In genomic region chr5:92138093-92138621, GRCm38 (mm10) we compare ENCODE assay signal across 8 mouse cellular contexts. TPM values are rescaled to one million over a fixed set of nuclear protein-coding genes. Genes with fewer than 3 reads are reported as not detected.
DNase-seq lines count a peak whose midpoint lies in the region; ATAC-seq and TF ChIP-seq lines count a peak whose summit lies in the region.

No protein-coding gene starts in this region.

- peak; percentile 74 for ATAC-seq in forebrain, postnatal 0 days
- ATAC-seq in hindbrain, embryonic 12.5 days (ENCODE audit: low FRiP score), result peak; percentile 90
- peak; percentile 69 for ATAC-seq in limb, embryonic 14.5 days (ENCODE audit: low FRiP score, low read depth)
- peak; percentile 86 for ATAC-seq in midbrain, embryonic 12.5 days (ENCODE audit: low FRiP score, low read depth)
- peak; percentile 77 for ATAC-seq in stomach, postnatal 0 days (ENCODE audit: low FRiP score, low TSS enrichment)

- TF ChIP-seq EP300 in stomach, postnatal 0 days (optimal IDR thresholded peaks at IDR 0.05), result no peak

- no peak for TF ChIP-seq POLR2A in bone marrow, adult 2 months (IDR thresholded peaks at IDR 0.05; ENCODE audit: borderline replicate concordance, control insufficient read depth, low read depth, low read length)
- TF ChIP-seq POLR2A in limb, embryonic 14.5 days (IDR thresholded peaks at IDR 0.05; ENCODE audit: borderline replicate concordance, extremely low read depth, insufficient read depth, insufficient read length), result no peak

- peak overlapping the region; percentile 73 for H3K4me2 ChIP-seq in forebrain, postnatal 0 days (ENCODE audit: low read depth)
- peak overlapping the region; percentile 68 for H3K4me2 ChIP-seq in hindbrain, embryonic 12.5 days (replicated peaks)
- H3K4me2 ChIP-seq in limb, embryonic 14.5 days (replicated peaks; ENCODE audit: low read depth, low read length, severe bottlenecking), result peak overlapping the region; percentile 59
- peak overlapping the region; percentile 81 for H3K4me2 ChIP-seq in midbrain, embryonic 12.5 days (replicated peaks)
- H3K4me2 ChIP-seq in stomach, postnatal 0 days (replicated peaks; ENCODE audit: low read depth), result peak overlapping the region; percentile 63

- WGBS in bone marrow, adult 2 months, result under 1% methylated on average over 43 of the region's 43 CpGs
- 3% methylated on average over 22 of the region's 43 CpGs for WGBS in forebrain, postnatal 0 days
- under 1% methylated on average over 33 of the region's 43 CpGs for WGBS in hindbrain, embryonic 12.5 days
- 1% methylated on average over 31 of the region's 43 CpGs for WGBS in limb, embryonic 14.5 days
- under 1% methylated on average over 38 of the region's 43 CpGs for WGBS in midbrain, embryonic 12.5 days
- under 1% methylated on average over 23 of the region's 43 CpGs for WGBS in stomach, postnatal 0 days

- no peaks in the 10 kb centered on the region for H3K9me3 ChIP-seq in forebrain, postnatal 0 days (ENCODE audit: low read length)
- no peaks in the 10 kb centered on the region for H3K9me3 ChIP-seq in hindbrain, embryonic 12.5 days (replicated peaks)
- H3K9me3 ChIP-seq in limb, embryonic 14.5 days (ENCODE audit: control insufficient read depth, low read length), result no peaks in the 10 kb centered on the region
- H3K9me3 ChIP-seq in midbrain, embryonic 12.5 days, result no peaks in the 10 kb centered on the region
- no peaks in the 10 kb centered on the region for H3K9me3 ChIP-seq in stomach, postnatal 0 days (ENCODE audit: control insufficient read depth, low read length)

- H3K27me3 ChIP-seq in forebrain, postnatal 0 days (ENCODE audit: insufficient read depth, low read length), result no peaks in the 10 kb centered on the region
- no peaks in the 10 kb centered on the region for H3K27me3 ChIP-seq in hindbrain, embryonic 12.5 days
- H3K27me3 ChIP-seq in limb, embryonic 14.5 days (ENCODE audit: control insufficient read depth, insufficient read depth, low read length), result no peaks in the 10 kb centered on the region
- H3K27me3 ChIP-seq in midbrain, embryonic 12.5 days, result no peaks in the 10 kb centered on the region
- no peaks in the 10 kb centered on the region for H3K27me3 ChIP-seq in stomach, postnatal 0 days (ENCODE audit: control insufficient read depth, insufficient read depth, low read length)

- peak overlapping the region; percentile 84 for H3K27ac ChIP-seq in bone marrow, adult 2 months (ENCODE audit: control insufficient read depth, insufficient read depth, low read depth, low read length, poor library complexity)
- peak overlapping the region; percentile 87 for H3K27ac ChIP-seq in forebrain, postnatal 0 days (ENCODE audit: low read depth, low read length)
- peak overlapping the region; percentile 88 for H3K27ac ChIP-seq in hindbrain, embryonic 12.5 days
- H3K27ac ChIP-seq in limb, embryonic 14.5 days (replicated peaks; ENCODE audit: low read depth, low read length), result peak overlapping the region; percentile 86
- peak overlapping the region; percentile 81 for H3K27ac ChIP-seq in midbrain, embryonic 12.5 days (replicated peaks)
- H3K27ac ChIP-seq in stomach, postnatal 0 days (replicated peaks), result peak overlapping the region; percentile 93

- DNase-seq in layer of hippocampus, adult 11-12 months (ENCODE audit: low spot score), result peak; percentile 51
- no peak for DNase-seq in layer of hippocampus, postnatal 14 days (ENCODE audit: low spot score in 2 of 2)
- DNase-seq in forebrain, postnatal 0 days, result no peak
- peak; percentile 35 for DNase-seq in limb, embryonic 14.5 days (ENCODE audit: low spot score)
- DNase-seq in stomach, postnatal 0 days (ENCODE audit: low spot score), result peak; percentile 67

- no peak for TF ChIP-seq CTCF in bone marrow, adult 2 months (IDR thresholded peaks at IDR 0.05; ENCODE audit: control insufficient read depth, insufficient read depth, low read length)
- no peak for TF ChIP-seq CTCF in forebrain, postnatal 0 days (IDR thresholded peaks at IDR 0.05; ENCODE audit: low read depth)
- TF ChIP-seq CTCF in stomach, postnatal 0 days (IDR thresholded peaks at IDR 0.05; ENCODE audit: low read depth), result peak; percentile 28

- peak overlapping the region; percentile 93 for H3K9ac ChIP-seq in forebrain, postnatal 0 days
- peak overlapping the region; percentile 89 for H3K9ac ChIP-seq in hindbrain, embryonic 12.5 days
- peak overlapping the region; percentile 94 for H3K9ac ChIP-seq in limb, embryonic 14.5 days (ENCODE audit: low read depth, low read length, severe bottlenecking)
- peak overlapping the region; percentile 91 for H3K9ac ChIP-seq in midbrain, embryonic 12.5 days (replicated peaks)
- peak overlapping the region; percentile 98 for H3K9ac ChIP-seq in stomach, postnatal 0 days (ENCODE audit: low read length)

- peak overlapping the region; percentile 69 for H3K4me3 ChIP-seq in bone marrow, adult 2 months (replicated peaks; ENCODE audit: control insufficient read depth, low read depth, low read length)
- H3K4me3 ChIP-seq in forebrain, postnatal 0 days (ENCODE audit: low read depth, low read length), result peak overlapping the region; percentile 94
- peak overlapping the region; percentile 80 for H3K4me3 ChIP-seq in hindbrain, embryonic 12.5 days
- H3K4me3 ChIP-seq in limb, embryonic 14.5 days (replicated peaks; ENCODE audit: low read length), result peak overlapping the region; percentile 92
- H3K4me3 ChIP-seq in midbrain, embryonic 12.5 days, result peak overlapping the region; percentile 92
- peak overlapping the region; percentile 70 for H3K4me3 ChIP-seq in stomach, postnatal 0 days (ENCODE audit: low read depth, low read length)

- H3K36me3 ChIP-seq in forebrain, postnatal 0 days (ENCODE audit: insufficient read depth), result no peaks in the 10 kb centered on the region
- peaks cover 4% of the 10 kb centered on the region; the same call in 1 of the 2 replicates for H3K36me3 ChIP-seq in hindbrain, embryonic 12.5 days
- no peaks in the 10 kb centered on the region for H3K36me3 ChIP-seq in limb, embryonic 14.5 days (ENCODE audit: control insufficient read depth, insufficient read depth, low read length)
- H3K36me3 ChIP-seq in midbrain, embryonic 12.5 days, result no peaks in the 10 kb centered on the region
- H3K36me3 ChIP-seq in stomach, postnatal 0 days (ENCODE audit: control insufficient read depth, insufficient read depth, low read length), result no peaks in the 10 kb centered on the region

- H3K4me1 ChIP-seq in bone marrow, adult 2 months (ENCODE audit: control insufficient read depth, insufficient read depth, low read length), result peaks cover 4% of the 10 kb centered on the region
- peaks cover 20% of the 10 kb centered on the region for H3K4me1 ChIP-seq in forebrain, postnatal 0 days (ENCODE audit: insufficient read depth)
- peaks cover 34% of the 10 kb centered on the region for H3K4me1 ChIP-seq in hindbrain, embryonic 12.5 days
- peaks cover 15% of the 10 kb centered on the region for H3K4me1 ChIP-seq in limb, embryonic 14.5 days (ENCODE audit: control insufficient read depth, insufficient read depth, low read length)
- H3K4me1 ChIP-seq in midbrain, embryonic 12.5 days, result peaks cover 26% of the 10 kb centered on the region
- no peaks in the 10 kb centered on the region; the same call in 1 of the 2 replicates for H3K4me1 ChIP-seq in stomach, postnatal 0 days (replicated peaks; ENCODE audit: control insufficient read depth, insufficient read depth)

RNA-seq across cellular contexts. Expression of gene Uso1, which starts 0.4 kb away (rescaled TPM):
- total RNA-seq in layer of hippocampus, postnatal 14 days (2021), result 10 to 100 TPM; 70.9 to 71.9 TPM
- 16.3 and 23.1 TPM in 2 replicates for polyA plus RNA-seq in bone marrow, adult 2 months (2011; ENCODE audit: insufficient read depth, insufficient read length, low replicate concordance, missing spikeins)
- 18.9 and 19.1 TPM in 2 replicates for total RNA-seq in forebrain, postnatal 0 days (2014; rRNA removed)
- 19.6 and 24.8 TPM in 2 replicates for polyA plus RNA-seq in forebrain, postnatal 0 days (2015; fragmentation: Nextera tagmentation; extraction: Ambion mirVana)
- 55.4 and 55.6 TPM in 2 replicates for polyA plus RNA-seq in hindbrain, embryonic 12.5 days (2016; fragmentation: Nextera tagmentation; extraction: Ambion mirVana)
- polyA plus RNA-seq in limb, embryonic 14.5 days (2012; rRNA removed), result 42.9 and 54.6 TPM in 2 replicates
- 42.0 and 43.0 TPM in 2 replicates for polyA plus RNA-seq in limb, embryonic 14.5 days (2014; fragmentation: Nextera tagmentation; extraction: Ambion mirVana)
- polyA plus RNA-seq in midbrain, embryonic 12.5 days (2016; fragmentation: Nextera tagmentation; extraction: Ambion mirVana), result 50.5 and 52.0 TPM in 2 replicates
- polyA plus RNA-seq in stomach, postnatal 0 days (2015; fragmentation: Nextera tagmentation; extraction: Ambion mirVana), result 36.6 and 36.7 TPM in 2 replicates

RNA-seq across cellular contexts. Expression of gene G3bp2, which starts 54.6 kb away (rescaled TPM):
- 100 to 1,000 TPM; 178 to 188 TPM for total RNA-seq in layer of hippocampus, postnatal 14 days (2021)
- 22.7 and 46.8 TPM in 2 replicates for polyA plus RNA-seq in bone marrow, adult 2 months (2011; ENCODE audit: insufficient read depth, insufficient read length, low replicate concordance, missing spikeins)
- 221 and 223 TPM in 2 replicates for total RNA-seq in forebrain, postnatal 0 days (2014; rRNA removed)
- 268 and 315 TPM in 2 replicates for polyA plus RNA-seq in forebrain, postnatal 0 days (2015; fragmentation: Nextera tagmentation; extraction: Ambion mirVana)
- polyA plus RNA-seq in hindbrain, embryonic 12.5 days (2016; fragmentation: Nextera tagmentation; extraction: Ambion mirVana), result 334 and 368 TPM in 2 replicates
- 54.0 and 62.3 TPM in 2 replicates for polyA plus RNA-seq in limb, embryonic 14.5 days (2012; rRNA removed)
- 145 and 147 TPM in 2 replicates for polyA plus RNA-seq in limb, embryonic 14.5 days (2014; fragmentation: Nextera tagmentation; extraction: Ambion mirVana)
- 303 and 317 TPM in 2 replicates for polyA plus RNA-seq in midbrain, embryonic 12.5 days (2016; fragmentation: Nextera tagmentation; extraction: Ambion mirVana)
- 94.0 and 111 TPM in 2 replicates for polyA plus RNA-seq in stomach, postnatal 0 days (2015; fragmentation: Nextera tagmentation; extraction: Ambion mirVana)

Comparison
In these comparisons a context has a peak if more than half of its experiments do, and no peak if none do; other contexts are left out.
1. DNase-seq: peak in layer of hippocampus, adult 11-12 months (single experiment), limb, embryonic 14.5 days (single experiment) and stomach, postnatal 0 days (single experiment); none in layer of hippocampus, postnatal 14 days (0 of 2) and forebrain, postnatal 0 days (single experiment).
2. Peak in every context shown above with its lines, with median percentiles within 50 percentile points of each other: H3K27ac ChIP-seq, H3K4me3 ChIP-seq, ATAC-seq, H3K4me2 ChIP-seq and H3K9ac ChIP-seq.